Mouse (Mus musculus): ENCODE measurements around the gene Samd5. TPM values are rescaled to one million over a fixed set of nuclear protein-coding genes. Genes with fewer than 3 reads are reported as not detected.
A peak's percentile ranks its signal among the peaks of the same experiment; 100 is the strongest.

Gene Samd5
- total RNA-seq (2017) = 0.05 and 0.13 TPM in 2 replicates

- peak in 1 of 2 experiments; percentile 46; a peak in 2 of 4 replicates for ATAC-seq (replicated peaks in 1 of 2; ENCODE audit: insufficient read depth in 1 of 2, low FRiP score in 2 of 2, low TSS enrichment in 1 of 2, low read depth in 1 of 2, poor library complexity in 2 of 2, severe bottlenecking in 2 of 2)
These were observed at the start of gene Samd5 for GRCm38 (mm10) chr10:9674561-9675521. Gene Samd5 (minus strand): TSS chr10:9675208.

- no peak for ATAC-seq (replicated peaks in 1 of 2; ENCODE audit: insufficient read depth in 1 of 2, low FRiP score in 2 of 2, low TSS enrichment in 1 of 2, low read depth in 1 of 2, poor library complexity in 2 of 2, severe bottlenecking in 2 of 2)
These were observed 47.7 kb upstream of the Samd5 start for GRCm38 (mm10) chr10:9722519-9723303.

GRCm38 (mm10) chr10:9720027-9720426, 45.0 kb upstream of the Samd5 start:
- ATAC-seq (replicated peaks in 1 of 2; ENCODE audit: insufficient read depth in 1 of 2, low FRiP score in 2 of 2, low TSS enrichment in 1 of 2, low read depth in 1 of 2, poor library complexity in 2 of 2, severe bottlenecking in 2 of 2) = no peak

- ATAC-seq (replicated peaks in 1 of 2; ENCODE audit: insufficient read depth in 1 of 2, low FRiP score in 2 of 2, low TSS enrichment in 1 of 2, low read depth in 1 of 2, poor library complexity in 2 of 2, severe bottlenecking in 2 of 2) = no peak
These were observed 43.1 kb upstream of the Samd5 start for GRCm38 (mm10) chr10:9718086-9718485.

GRCm38 (mm10) chr10:9704956-9705355, 29.9 kb upstream of the Samd5 start:
- ATAC-seq (replicated peaks in 1 of 2; ENCODE audit: insufficient read depth in 1 of 2, low FRiP score in 2 of 2, low TSS enrichment in 1 of 2, low read depth in 1 of 2, poor library complexity in 2 of 2, severe bottlenecking in 2 of 2) = no peak

- no peak for ATAC-seq (replicated peaks in 1 of 2; ENCODE audit: insufficient read depth in 1 of 2, low FRiP score in 2 of 2, low TSS enrichment in 1 of 2, low read depth in 1 of 2, poor library complexity in 2 of 2, severe bottlenecking in 2 of 2)
These were observed 24.2 kb upstream of the Samd5 start for GRCm38 (mm10) chr10:9699071-9699761.

DNA sequence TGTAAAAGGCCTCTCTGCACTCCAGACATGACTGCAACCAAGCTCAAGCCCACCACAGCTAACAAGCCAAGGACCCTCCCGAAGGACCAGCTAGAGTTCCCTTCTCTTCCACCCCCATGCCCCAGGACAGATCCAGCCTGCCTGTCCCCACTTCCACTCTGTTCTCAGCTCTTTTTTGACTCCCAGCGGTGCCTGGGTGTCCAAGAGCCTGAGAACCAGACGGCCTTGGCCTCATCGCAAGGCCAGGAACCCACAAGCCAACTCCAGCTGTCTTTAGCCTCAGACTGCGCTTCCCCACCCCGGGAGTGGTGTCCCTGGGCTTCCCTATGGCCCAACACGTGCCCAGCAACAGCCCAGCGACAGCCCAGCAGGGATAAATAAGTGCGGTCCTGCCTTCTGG, 23.1 kb upstream of the Samd5 start:
- ATAC-seq (replicated peaks in 1 of 2; ENCODE audit: insufficient read depth in 1 of 2, low FRiP score in 2 of 2, low TSS enrichment in 1 of 2, low read depth in 1 of 2, poor library complexity in 2 of 2, severe bottlenecking in 2 of 2) = no peak

DNA sequence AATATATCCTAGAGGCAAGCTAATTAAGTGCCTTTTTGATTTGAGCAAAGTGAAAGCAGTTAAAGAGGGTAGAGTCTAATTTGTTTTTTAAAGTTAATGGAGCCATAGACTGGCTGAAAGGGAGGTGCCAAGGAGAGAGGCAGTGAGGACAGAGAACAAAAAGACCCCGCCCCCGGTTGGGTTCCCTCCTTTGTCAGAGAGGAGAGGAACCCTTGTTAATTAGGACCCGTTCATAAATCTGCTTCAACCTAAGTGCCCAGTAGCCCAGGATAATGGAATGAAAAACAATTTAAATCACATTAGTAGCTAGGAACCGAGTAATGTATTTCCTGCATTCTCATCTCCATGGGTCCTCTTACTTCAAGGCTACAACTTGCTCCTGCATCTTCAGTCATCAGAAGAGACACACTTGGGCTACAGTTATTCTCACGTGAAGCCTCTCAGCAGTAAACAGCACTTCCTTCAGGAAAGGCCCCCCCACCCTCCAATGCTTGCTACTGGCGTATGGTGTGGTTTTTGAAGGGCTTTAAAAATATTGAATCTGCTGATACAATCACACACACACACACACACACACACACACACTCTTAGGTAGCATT, 21.6 kb upstream of the Samd5 start:
- ATAC-seq (replicated peaks in 1 of 2; ENCODE audit: insufficient read depth in 1 of 2, low FRiP score in 2 of 2, low TSS enrichment in 1 of 2, low read depth in 1 of 2, poor library complexity in 2 of 2, severe bottlenecking in 2 of 2) = no peak

- no peak for ATAC-seq (replicated peaks in 1 of 2; ENCODE audit: insufficient read depth in 1 of 2, low FRiP score in 2 of 2, low TSS enrichment in 1 of 2, low read depth in 1 of 2, poor library complexity in 2 of 2, severe bottlenecking in 2 of 2)
These were observed 19.1 kb upstream of the Samd5 start for GRCm38 (mm10) chr10:9693990-9694699.

GRCm38 (mm10) chr10:9680928-9681327, 5.9 kb upstream of the Samd5 start:
- ATAC-seq (replicated peaks in 1 of 2; ENCODE audit: insufficient read depth in 1 of 2, low FRiP score in 2 of 2, low TSS enrichment in 1 of 2, low read depth in 1 of 2, poor library complexity in 2 of 2, severe bottlenecking in 2 of 2) = no peak

DNA sequence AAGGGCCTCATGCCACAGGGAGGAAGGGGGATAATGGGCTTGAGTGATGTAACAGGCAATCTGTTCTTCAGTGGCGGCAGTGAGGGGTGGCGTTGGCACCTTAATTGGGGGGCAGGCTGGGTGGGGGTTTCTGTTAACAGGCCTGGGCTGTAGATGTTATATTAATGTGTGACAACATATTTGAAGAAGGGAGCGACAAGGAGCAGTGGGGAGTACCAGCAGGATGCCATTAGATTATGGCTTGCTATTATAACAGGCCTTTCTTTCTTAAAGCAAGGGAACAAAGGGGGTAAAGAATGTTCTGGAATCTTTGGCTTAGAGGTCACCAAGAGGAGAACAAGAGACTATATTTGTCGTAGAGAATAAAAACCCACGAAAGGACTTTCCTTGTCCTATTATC, 4.9 kb upstream of the Samd5 start:
- no peak for ATAC-seq (replicated peaks in 1 of 2; ENCODE audit: insufficient read depth in 1 of 2, low FRiP score in 2 of 2, low TSS enrichment in 1 of 2, low read depth in 1 of 2, poor library complexity in 2 of 2, severe bottlenecking in 2 of 2)

DNA sequence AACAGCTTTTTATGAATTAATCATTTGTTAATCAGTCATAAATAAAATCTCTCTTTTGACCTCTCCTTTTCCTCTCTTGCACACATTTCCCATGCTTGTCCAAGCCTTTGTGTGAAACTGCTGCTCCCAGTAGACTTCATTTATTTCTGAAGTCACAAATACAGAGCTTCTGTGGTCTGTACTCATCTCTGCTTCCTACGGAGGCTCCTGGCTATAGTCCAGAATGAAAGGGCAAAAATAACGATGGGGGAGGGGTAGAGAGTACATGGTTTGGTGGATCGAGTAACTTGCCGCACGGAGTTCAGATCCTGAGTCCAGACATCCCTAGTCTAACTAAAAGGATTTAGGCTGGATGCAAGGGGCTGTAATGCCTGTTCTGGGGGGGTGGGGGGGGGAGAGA, 3.1 kb upstream of the Samd5 start:
- no peak for ATAC-seq (replicated peaks in 1 of 2; ENCODE audit: insufficient read depth in 1 of 2, low FRiP score in 2 of 2, low TSS enrichment in 1 of 2, low read depth in 1 of 2, poor library complexity in 2 of 2, severe bottlenecking in 2 of 2)

DNA sequence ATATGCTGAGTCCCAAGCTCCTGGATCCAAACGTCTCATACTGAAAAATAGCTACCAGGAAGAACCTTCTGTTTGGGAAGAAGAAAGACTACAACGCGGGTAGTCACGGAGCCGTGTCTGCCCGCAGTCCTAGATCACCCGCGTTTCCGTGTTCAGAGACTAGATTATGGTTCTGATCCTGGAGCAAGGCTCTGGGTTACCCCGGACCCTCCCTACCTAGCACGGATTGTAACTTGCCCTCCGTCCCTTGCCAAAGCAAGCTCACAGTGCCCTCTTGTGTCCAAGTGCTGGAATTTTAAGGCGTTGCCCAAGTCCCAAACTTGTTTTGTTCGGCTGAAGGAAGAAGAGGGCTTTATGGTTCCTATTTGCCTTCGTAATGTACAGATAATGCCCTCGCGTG, 1.9 kb upstream of the Samd5 start:
- peak; percentile 81 to 90 for ATAC-seq (replicated peaks in 1 of 2; ENCODE audit: insufficient read depth in 1 of 2, low FRiP score in 2 of 2, low TSS enrichment in 1 of 2, low read depth in 1 of 2, poor library complexity in 2 of 2, severe bottlenecking in 2 of 2)

DNA sequence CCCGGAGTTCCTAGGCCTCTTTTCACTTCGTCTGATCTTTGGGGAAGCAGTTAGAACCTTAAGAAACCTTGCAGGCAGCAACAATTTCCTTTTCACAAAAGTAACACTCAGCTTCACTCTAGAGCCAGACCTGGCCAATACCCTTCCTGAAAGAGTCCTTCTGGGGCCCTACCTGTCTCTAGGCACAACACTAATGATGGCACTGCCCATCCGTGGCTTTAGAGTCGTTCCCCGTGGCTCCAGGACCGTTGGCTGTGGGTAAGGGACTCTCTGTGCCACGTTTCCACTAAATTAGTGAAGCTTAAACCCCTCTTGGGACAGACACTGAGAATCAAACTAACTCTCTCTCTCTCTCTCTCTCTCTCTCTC, 1.4 kb upstream of the Samd5 start:
- no peak for ATAC-seq (replicated peaks in 1 of 2; ENCODE audit: insufficient read depth in 1 of 2, low FRiP score in 2 of 2, low TSS enrichment in 1 of 2, low read depth in 1 of 2, poor library complexity in 2 of 2, severe bottlenecking in 2 of 2)

- ATAC-seq (replicated peaks in 1 of 2; ENCODE audit: insufficient read depth in 1 of 2, low FRiP score in 2 of 2, low TSS enrichment in 1 of 2, low read depth in 1 of 2, poor library complexity in 2 of 2, severe bottlenecking in 2 of 2) = no peak
These were observed 776 bp upstream of the Samd5 start for GRCm38 (mm10) chr10:9675550-9676417.

- no peak for ATAC-seq (replicated peaks in 1 of 2; ENCODE audit: insufficient read depth in 1 of 2, low FRiP score in 2 of 2, low TSS enrichment in 1 of 2, low read depth in 1 of 2, poor library complexity in 2 of 2, severe bottlenecking in 2 of 2)
These were observed 1.7 kb downstream of the Samd5 start for GRCm38 (mm10) chr10:9673276-9673675.

Data from hematopoietic stem cell, adult 5-6 weeks (primary cell).